Mouse (Mus musculus): ENCODE results near the gene Nckap1l. TPM values are rescaled to one million over a fixed set of nuclear protein-coding genes. Genes with fewer than 3 reads are reported as not detected.

Gene Nckap1l
- total and polyA plus RNA-seq, 3 experiments = 17.9 to 27.1 TPM; not detected in 1

DNA sequence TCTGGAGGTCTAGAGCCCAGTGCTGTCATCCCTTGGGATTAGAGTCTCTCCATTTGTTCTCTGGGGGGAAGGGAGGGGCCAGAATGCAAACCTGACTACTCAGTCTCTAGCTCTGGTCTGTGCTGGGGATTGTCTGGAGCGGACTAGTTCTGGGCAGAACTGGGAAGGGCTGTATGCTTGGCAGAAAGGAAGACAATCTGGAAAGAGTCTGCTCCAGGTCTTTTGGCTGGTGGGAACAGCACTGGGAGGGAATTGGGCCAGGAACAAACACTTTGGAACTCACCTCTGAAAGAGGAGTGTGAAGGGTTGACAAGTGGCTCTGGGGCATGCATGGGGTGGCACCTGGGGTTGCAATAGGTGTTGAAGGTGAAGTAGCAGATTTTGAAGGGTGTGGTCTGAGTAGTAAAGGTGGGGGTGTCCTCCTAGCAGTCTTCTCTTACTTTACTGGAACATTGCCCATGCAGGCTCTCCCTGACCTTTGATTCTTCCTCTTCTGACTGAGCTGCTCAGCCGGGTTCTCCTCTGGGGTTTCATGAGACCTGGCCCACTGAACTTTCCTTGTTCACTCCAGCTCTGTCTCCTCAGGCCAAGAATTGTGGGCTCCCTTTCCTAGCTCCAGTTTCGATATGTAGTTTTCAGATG lies 69.0 kb downstream of the Nckap1l start:
- no peaks in the 10 kb centered on the region for H3K79me2 ChIP-seq (ENCODE audit: control insufficient read depth, insufficient read depth, low read length, poor library complexity)
- H3K27ac ChIP-seq (ENCODE audit: control insufficient read depth, low read depth, low read length) = no peak overlapping the region
- H3K27me3 ChIP-seq (ENCODE audit: control insufficient read depth in 1 of 2, insufficient read depth in 2 of 2, low read length in 2 of 2) = no peaks in the 10 kb centered on the region
- no peak for DNase-seq (ENCODE audit: low read depth, low spot score)
- no peaks in the 10 kb centered on the region for H3K4me1 ChIP-seq (ENCODE audit: control insufficient read depth in 1 of 2, insufficient read depth in 2 of 2, low read length in 2 of 2)
- no peaks in the 10 kb centered on the region for H3K9me3 ChIP-seq (replicated peaks; ENCODE audit: insufficient read depth, low read length)
- H3K4me3 ChIP-seq (ENCODE audit: control insufficient read depth in 1 of 2, insufficient read depth in 1 of 2, low read depth in 2 of 2, low read length in 2 of 2) = no peak overlapping the region
- no peaks in the 10 kb centered on the region for H3K36me3 ChIP-seq (ENCODE audit: control insufficient read depth in 1 of 2, insufficient read depth in 2 of 2, low read length in 2 of 2)
- H3K9ac ChIP-seq (ENCODE audit: control insufficient read depth, low read depth, low read length, poor library complexity, severe bottlenecking) = no peak overlapping the region
- TF ChIP-seq MXI1 (IDR thresholded peaks at IDR 0.05; ENCODE audit: low read depth, low read length) (no peak), MAX (IDR thresholded peaks at IDR 0.05; ENCODE audit: low read length) (no peak), KAT2A (conservative IDR thresholded peaks at IDR 0.05; ENCODE audit: low read depth, low read length) (no peak), MAZ (IDR thresholded peaks at IDR 0.05; ENCODE audit: low read depth, low read length) (no peak), NRF1 (IDR thresholded peaks at IDR 0.05; ENCODE audit: insufficient read depth, low read depth, low read length, poor library complexity, severe bottlenecking) (no peak), GABPA (IDR thresholded peaks at IDR 0.05; ENCODE audit: low read depth, low read length) (no peak), E2F4 (IDR thresholded peaks at IDR 0.05; ENCODE audit: borderline replicate concordance, low read depth, low read length) (no peak), POLR2AphosphoS5 (IDR thresholded peaks at IDR 0.05; ENCODE audit: borderline replicate concordance, low read depth, low read length) (no peak), POLR2A (IDR thresholded peaks at IDR 0.05; ENCODE audit: control insufficient read depth in 1 of 2, insufficient read depth in 1 of 2, low read depth in 1 of 2, low read length in 2 of 2, poor library complexity in 1 of 2) (no peak), JUND (IDR thresholded peaks at IDR 0.05; ENCODE audit: low read depth, low read length) (no peak), ETS1 (IDR thresholded peaks at IDR 0.05; ENCODE audit: low read depth, low read length) (no peak), EP300 (IDR thresholded peaks at IDR 0.05; ENCODE audit: low read depth in 1 of 2, low read length in 2 of 2) (no peak), CTCF (IDR thresholded peaks at IDR 0.05 in 2 of 3, conservative IDR thresholded peaks at IDR 0.05 in 1 of 3; ENCODE audit: control insufficient read depth in 1 of 3, insufficient read depth in 1 of 3, low read depth in 2 of 3, low read length in 3 of 3, poor library complexity in 1 of 3, severe bottlenecking in 1 of 3) (no peak), HCFC1 (IDR thresholded peaks at IDR 0.05; ENCODE audit: low read depth, low read length) (no peak), MYB (IDR thresholded peaks at IDR 0.05; ENCODE audit: low read depth, low read length) (no peak), BHLHE40 (IDR thresholded peaks at IDR 0.05; ENCODE audit: borderline replicate concordance, low read depth, low read length) (no peak), UBTF (IDR thresholded peaks at IDR 0.05; ENCODE audit: borderline replicate concordance, insufficient read depth, low read depth, low read length) (no peak)

DNA sequence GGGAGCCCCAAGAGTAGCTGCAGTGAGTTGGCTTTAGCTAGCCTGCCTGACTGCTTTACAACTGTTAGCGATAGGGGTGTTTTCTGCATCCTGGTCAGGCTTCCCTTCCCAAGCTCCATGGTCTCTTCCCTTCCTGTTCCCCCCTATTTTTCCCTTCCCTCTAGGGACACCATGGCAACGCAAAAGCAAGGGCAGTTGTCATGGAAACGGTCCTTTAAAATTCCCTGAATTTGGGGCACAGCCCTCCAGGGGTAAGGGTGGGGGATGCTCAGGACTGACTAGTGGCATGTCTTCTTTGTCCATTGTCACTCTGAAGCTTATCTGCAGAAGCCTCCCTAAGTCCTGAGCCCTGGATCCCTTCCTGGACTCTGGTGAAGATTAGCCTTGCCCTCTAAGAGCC lies 69.6 kb downstream of the Nckap1l start:
- Histone ChIP-seq H3K36me3 (ENCODE audit: control insufficient read depth in 1 of 2, insufficient read depth in 2 of 2, low read length in 2 of 2) (no peaks in the 10 kb centered on the region), H3K27me3 (ENCODE audit: control insufficient read depth in 1 of 2, insufficient read depth in 2 of 2, low read length in 2 of 2) (no peaks in the 10 kb centered on the region), H3K4me1 (ENCODE audit: control insufficient read depth in 1 of 2, insufficient read depth in 2 of 2, low read length in 2 of 2) (no peaks in the 10 kb centered on the region), H3K9me3 (replicated peaks; ENCODE audit: insufficient read depth, low read length) (no peaks in the 10 kb centered on the region), H3K79me2 (ENCODE audit: control insufficient read depth, insufficient read depth, low read length, poor library complexity) (no peaks in the 10 kb centered on the region), H3K9ac (ENCODE audit: control insufficient read depth, low read depth, low read length, poor library complexity, severe bottlenecking) (no peak overlapping the region), H3K4me3 (ENCODE audit: control insufficient read depth in 1 of 2, insufficient read depth in 1 of 2, low read depth in 2 of 2, low read length in 2 of 2) (no peak overlapping the region), H3K27ac (ENCODE audit: control insufficient read depth, low read depth, low read length) (no peak overlapping the region)
- TF ChIP-seq UBTF (IDR thresholded peaks at IDR 0.05; ENCODE audit: borderline replicate concordance, insufficient read depth, low read depth, low read length) (no peak), NELFE (IDR thresholded peaks at IDR 0.05; ENCODE audit: low read depth, low read length) (no peak), POLR2A (IDR thresholded peaks at IDR 0.05; ENCODE audit: control insufficient read depth in 1 of 2, insufficient read depth in 1 of 2, low read depth in 1 of 2, low read length in 2 of 2, poor library complexity in 1 of 2) (no peak), MAZ (IDR thresholded peaks at IDR 0.05; ENCODE audit: low read depth, low read length) (no peak), POLR2AphosphoS5 (IDR thresholded peaks at IDR 0.05; ENCODE audit: borderline replicate concordance, low read depth, low read length) (no peak), MYC (IDR thresholded peaks at IDR 0.05; ENCODE audit: low read depth, low read length) (no peak), USF1 (IDR thresholded peaks at IDR 0.05; ENCODE audit: low read depth, low read length) (no peak), ETS1 (IDR thresholded peaks at IDR 0.05; ENCODE audit: low read depth, low read length) (no peak), NRF1 (IDR thresholded peaks at IDR 0.05; ENCODE audit: insufficient read depth, low read depth, low read length, poor library complexity, severe bottlenecking) (no peak), SMC3 (IDR thresholded peaks at IDR 0.05; ENCODE audit: low read depth, low read length) (no peak), CTCF (IDR thresholded peaks at IDR 0.05 in 2 of 3, conservative IDR thresholded peaks at IDR 0.05 in 1 of 3; ENCODE audit: control insufficient read depth in 1 of 3, insufficient read depth in 1 of 3, low read depth in 2 of 3, low read length in 3 of 3, poor library complexity in 1 of 3, severe bottlenecking in 1 of 3) (no peak), ELF1 (IDR thresholded peaks at IDR 0.05; ENCODE audit: low read depth, low read length) (no peak), USF2 (IDR thresholded peaks at IDR 0.05; ENCODE audit: borderline replicate concordance in 1 of 2, insufficient read depth in 1 of 2, low read depth in 1 of 2, low read length in 2 of 2) (no peak), HCFC1 (IDR thresholded peaks at IDR 0.05; ENCODE audit: low read depth, low read length) (no peak), KAT2A (conservative IDR thresholded peaks at IDR 0.05; ENCODE audit: low read depth, low read length) (no peak), GABPA (IDR thresholded peaks at IDR 0.05; ENCODE audit: low read depth, low read length) (no peak), ZC3H11A (IDR thresholded peaks at IDR 0.05; ENCODE audit: low read depth, low read length) (no peak), RCOR1 (IDR thresholded peaks at IDR 0.05; ENCODE audit: low read depth, low read length) (no peak), ZKSCAN1 (IDR thresholded peaks at IDR 0.05; ENCODE audit: low read depth, low read length) (no peak), CHD2 (IDR thresholded peaks at IDR 0.05; ENCODE audit: low read length) (no peak)
- no peak for DNase-seq (ENCODE audit: low read depth, low spot score)

All from MEL (cell line).